Comparison of ENCODE assay signal across 1 mouse cellular context in the genomic region with DNA sequence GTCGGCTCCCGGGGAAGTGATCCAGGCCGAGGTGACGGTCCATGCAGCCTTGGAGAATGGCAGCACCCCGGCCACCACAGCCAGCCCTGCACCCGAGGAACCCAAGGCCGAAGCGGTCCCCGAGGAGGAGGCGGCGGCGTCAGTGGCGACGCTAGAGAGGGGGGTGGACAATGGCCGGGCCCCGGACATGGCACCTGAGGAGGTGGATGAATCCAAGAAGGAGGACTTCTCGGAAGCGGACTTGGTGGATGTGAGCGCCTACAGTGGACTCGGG.
TF ChIP-seq lines count a peak whose summit lies in the region.

No protein-coding gene starts in this region.

TF ChIP-seq in ES-E14, 5 proteins besides CTCF, POLR2A, EP300 and RAD21:
- TF ChIP-seq HCFC1 (IDR thresholded peaks at IDR 0.05; ENCODE audit: borderline replicate concordance, insufficient read depth, low read length), result no peak
- no peak for TF ChIP-seq CHD2 (IDR thresholded peaks at IDR 0.05; ENCODE audit: low read depth, low read length)
- no peak for TF ChIP-seq ZNF384 (IDR thresholded peaks at IDR 0.05; ENCODE audit: low read depth, low read length)
- TF ChIP-seq MAFK (IDR thresholded peaks at IDR 0.05; ENCODE audit: insufficient read depth, low read depth, low read length), result no peak
